In the genomic region with DNA sequence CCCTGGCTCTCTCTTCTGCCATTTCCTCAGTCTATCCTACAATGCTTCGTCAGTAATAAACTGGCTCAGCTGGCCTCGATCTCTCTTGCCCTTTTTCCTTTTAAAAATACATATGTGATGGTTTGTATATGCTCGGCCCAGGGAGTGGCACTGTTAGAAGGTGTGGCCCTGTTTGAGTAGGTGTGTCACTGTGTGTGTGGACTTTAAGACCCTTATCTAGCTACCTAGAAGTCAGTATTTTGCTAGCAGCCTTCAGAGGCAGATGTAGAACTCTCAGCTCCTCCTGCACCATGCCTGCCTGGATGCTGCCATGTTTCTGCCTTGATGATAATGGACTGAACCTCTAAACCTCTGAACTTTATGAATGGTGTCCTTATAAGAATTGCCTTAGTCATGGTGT, we compare ENCODE assay signal across 23 mouse cellular contexts. TPM values are rescaled to one million over a fixed set of nuclear protein-coding genes. Genes with fewer than 3 reads are reported as not detected.
DNase-seq lines count a peak whose midpoint lies in the region; ATAC-seq and TF ChIP-seq lines count a peak whose summit lies in the region.
"Had no signal": no experiment of that assay in that cellular context is flagged by ENCODE, and none has a peak within 500 bp of the region (broad histone marks: within the 10 kb centered on the region; RNA-seq: fewer than 3 reads in every experiment).

No protein-coding gene starts in this region.

- no peak for TF ChIP-seq CTCF in liver, embryonic 14.5 days (IDR thresholded peaks at IDR 0.05; ENCODE audit: low read depth)

- 49% methylated on average over 3 of the region's 3 CpGs for WGBS in liver, embryonic 12.5 days (ENCODE audit: insufficient replicate concordance)
- WGBS in liver, embryonic 14.5 days (ENCODE audit: insufficient replicate concordance), result 47% methylated on average over 3 of the region's 3 CpGs
- WGBS in stomach, embryonic 16.5 days, result 64% methylated on average over 3 of the region's 3 CpGs

- no peak overlapping the region for H3K4me2 ChIP-seq in liver, embryonic 12.5 days
- peak overlapping the region; percentile 20; the same call in 1 of the 2 replicates for H3K4me2 ChIP-seq in liver, embryonic 14.5 days (ENCODE audit: low read depth)
- H3K4me2 ChIP-seq in stomach, embryonic 16.5 days (ENCODE audit: low read depth, low read length), result no peak overlapping the region
- H3K4me2 ChIP-seq: embryonic facial prominence, embryonic 15.5 days; forebrain, embryonic 12.5 days; heart, embryonic 15.5 days; hindbrain, embryonic 14.5 days had no signal

- no peak overlapping the region for H3K4me3 ChIP-seq in liver, embryonic 12.5 days
- H3K4me3 ChIP-seq in liver, embryonic 14.5 days (ENCODE audit: insufficient read depth in 1 of 2, low read depth in 2 of 2, low read length in 2 of 2), result no peak overlapping the region
- H3K4me3 ChIP-seq in stomach, embryonic 16.5 days (replicated peaks; ENCODE audit: low read length), result no peak overlapping the region
- H3K4me3 ChIP-seq: embryonic facial prominence, embryonic 15.5 days; erythroblast, embryonic 14.5 days; forebrain, embryonic 12.5 days; heart, embryonic 10.5 days; heart, embryonic 15.5 days; hindbrain, embryonic 10.5 days had no signal

- no peaks in the 10 kb centered on the region for H3K36me3 ChIP-seq in liver, embryonic 12.5 days
- no peaks in the 10 kb centered on the region for H3K36me3 ChIP-seq in liver, embryonic 14.5 days (replicated peaks; ENCODE audit: control insufficient read depth, insufficient read depth, low read depth)
- no peaks in the 10 kb centered on the region for H3K36me3 ChIP-seq in stomach, embryonic 16.5 days (ENCODE audit: control insufficient read depth, insufficient read depth, low read length)
- H3K36me3 ChIP-seq: embryonic facial prominence, embryonic 15.5 days; heart, embryonic 10.5 days; heart, embryonic 15.5 days had no signal

- H3K27ac ChIP-seq in liver, embryonic 12.5 days, result no peak overlapping the region
- H3K27ac ChIP-seq in liver, embryonic 14.5 days, result no peak overlapping the region
- peak overlapping the region; percentile 74 for H3K27ac ChIP-seq in stomach, embryonic 16.5 days (ENCODE audit: low read length)
- H3K27ac ChIP-seq: embryonic facial prominence, embryonic 15.5 days; heart, embryonic 10.5 days; heart, embryonic 15.5 days; hindbrain, embryonic 14.5 days had no signal

- no peaks in the 10 kb centered on the region for H3K9me3 ChIP-seq in liver, embryonic 12.5 days (replicated peaks)
- H3K9me3 ChIP-seq in liver, embryonic 14.5 days (ENCODE audit: control insufficient read depth, low read length), result no peaks in the 10 kb centered on the region
- no peaks in the 10 kb centered on the region for H3K9me3 ChIP-seq in stomach, embryonic 16.5 days (replicated peaks; ENCODE audit: control insufficient read depth, low read length)
- H3K9me3 ChIP-seq: embryonic facial prominence, embryonic 15.5 days; forebrain, embryonic 12.5 days; heart, embryonic 10.5 days; heart, embryonic 15.5 days; hindbrain, embryonic 10.5 days had no signal

- no peak overlapping the region for H3K9ac ChIP-seq in liver, embryonic 12.5 days
- H3K9ac ChIP-seq in liver, embryonic 14.5 days (replicated peaks), result no peak overlapping the region
- H3K9ac ChIP-seq in stomach, embryonic 16.5 days (ENCODE audit: low read length), result no peak overlapping the region
- H3K9ac ChIP-seq: embryonic facial prominence, embryonic 15.5 days; forebrain, embryonic 12.5 days; heart, embryonic 15.5 days; hindbrain, embryonic 14.5 days had no signal

- no peak for TF ChIP-seq EP300 in liver, embryonic 14.5 days (IDR thresholded peaks at IDR 0.05; ENCODE audit: low read depth)

- peaks cover 61% of the 10 kb centered on the region for H3K27me3 ChIP-seq in liver, embryonic 12.5 days (replicated peaks)
- H3K27me3 ChIP-seq in liver, embryonic 14.5 days (ENCODE audit: control insufficient read depth, insufficient read depth, low read length), result no peaks in the 10 kb centered on the region
- H3K27me3 ChIP-seq in stomach, embryonic 16.5 days (ENCODE audit: control insufficient read depth, insufficient read depth, low read length), result no peaks in the 10 kb centered on the region
- H3K27me3 ChIP-seq: embryonic facial prominence, embryonic 15.5 days; Patski had no signal

- no peak for DNase-seq in liver
- DNase-seq in liver, embryonic 14.5 days (ENCODE audit: low read depth in 3 of 3, low spot score in 3 of 3), result no peak
- no peak for DNase-seq in kidney, postnatal 14 days
- no peak for DNase-seq in thymus, postnatal 14 days
- DNase-seq: adrenal gland, postnatal 14 days; cerebellum, adult 11-12 months; cerebellum, adult 9-10 months; cerebellum, postnatal 36 days; gastrocnemius, postnatal 10 days; heart, adult 18-20 months; heart, postnatal 14 days had no signal

- peak; percentile 42; the same call in 1 of the 2 replicates for ATAC-seq in liver, embryonic 12.5 days
- ATAC-seq in liver, embryonic 14.5 days (ENCODE audit: insufficient read depth), result peak; percentile 64
- ATAC-seq in stomach, embryonic 16.5 days (ENCODE audit: insufficient read depth, low FRiP score), result peak; percentile 42; the same call in 1 of the 2 replicates
- ATAC-seq: activated CD4-positive, CD25-positive, alpha-beta regulatory T cell, adult 4 months; forebrain, embryonic 16.5 days; Patski had no signal

- peaks cover 42% of the 10 kb centered on the region for H3K4me1 ChIP-seq in liver, embryonic 12.5 days
- H3K4me1 ChIP-seq in liver, embryonic 14.5 days (replicated peaks; ENCODE audit: control insufficient read depth in 2 of 2, insufficient read depth in 2 of 2, low read length in 1 of 2), result peaks cover 3 to 20% of the 10 kb centered on the region in 2 experiments
- H3K4me1 ChIP-seq in stomach, embryonic 16.5 days (ENCODE audit: control insufficient read depth, insufficient read depth, low read length), result peaks cover 31% of the 10 kb centered on the region
- H3K4me1 ChIP-seq: heart, embryonic 15.5 days had no signal

RNA-seq across cellular contexts. Expression of a gene that starts 15.5 kb away (rescaled TPM):
- 2.7 and 2.8 TPM in 2 replicates for polyA plus RNA-seq in liver, embryonic 12.5 days (2016; fragmentation: Nextera tagmentation; extraction: Ambion mirVana)
- polyA plus RNA-seq in liver, embryonic 14.5 days (2012; rRNA removed), result 1.7 and 2.0 TPM in 2 replicates
- 2.8 and 3.0 TPM in 2 replicates for polyA plus RNA-seq in liver, embryonic 14.5 days (2014; fragmentation: Nextera tagmentation; extraction: Ambion mirVana)
- 13.7 and 13.8 TPM in 2 replicates for polyA plus RNA-seq in stomach, embryonic 16.5 days (2015; fragmentation: Nextera tagmentation; extraction: Ambion mirVana)

RNA-seq across cellular contexts. Expression of a gene that starts 20.7 kb away (rescaled TPM):
- polyA plus RNA-seq in liver, embryonic 12.5 days (2016; fragmentation: Nextera tagmentation; extraction: Ambion mirVana), result 44.4 and 49.4 TPM in 2 replicates
- polyA plus RNA-seq in liver, embryonic 14.5 days (2012; rRNA removed), result 21.8 and 23.8 TPM in 2 replicates
- polyA plus RNA-seq in liver, embryonic 14.5 days (2014; fragmentation: Nextera tagmentation; extraction: Ambion mirVana), result 31.6 and 36.8 TPM in 2 replicates
- polyA plus RNA-seq in stomach, embryonic 16.5 days (2015; fragmentation: Nextera tagmentation; extraction: Ambion mirVana), result 56.1 and 57.0 TPM in 2 replicates

RNA-seq across cellular contexts. Expression of a gene that starts 50.8 kb away (rescaled TPM):
- 94.9 and 97.5 TPM in 2 replicates for polyA plus RNA-seq in liver, embryonic 12.5 days (2016; fragmentation: Nextera tagmentation; extraction: Ambion mirVana)
- 35.3 and 43.4 TPM in 2 replicates for polyA plus RNA-seq in liver, embryonic 14.5 days (2012; rRNA removed)
- 45.3 and 55.7 TPM in 2 replicates for polyA plus RNA-seq in liver, embryonic 14.5 days (2014; fragmentation: Nextera tagmentation; extraction: Ambion mirVana)
- polyA plus RNA-seq in stomach, embryonic 16.5 days (2015; fragmentation: Nextera tagmentation; extraction: Ambion mirVana), result 74.4 and 81.2 TPM in 2 replicates
